Mouse (Mus musculus) adrenal gland, postnatal 14 days (tissue): Measurements from ENCODE around the gene Bcap29. TPM values are rescaled to one million over a fixed set of nuclear protein-coding genes. Genes with fewer than 3 reads are reported as not detected.
"Not testable (repeated sequence)": the region's sequence is repeated elsewhere in the genome, so short reads cannot be mapped to it uniquely, and the experiment has no call there.

ENCODE experiments used
- DNase-seq: peaks from one replicate; pipeline ENCODE4 v3.0.0; 2021; ENCODE audit warnings: mixed read lengths
- total RNA-seq: library from RNA; stranded (reverse); gene quantifications from 2 replicates; pipeline ENCODE4 v1.2.3, GENCODE M21; 2021

The Bcap29 gene
- total RNA-seq, 1 experiment from 2014 or later: 20.0 TPM

DNA sequence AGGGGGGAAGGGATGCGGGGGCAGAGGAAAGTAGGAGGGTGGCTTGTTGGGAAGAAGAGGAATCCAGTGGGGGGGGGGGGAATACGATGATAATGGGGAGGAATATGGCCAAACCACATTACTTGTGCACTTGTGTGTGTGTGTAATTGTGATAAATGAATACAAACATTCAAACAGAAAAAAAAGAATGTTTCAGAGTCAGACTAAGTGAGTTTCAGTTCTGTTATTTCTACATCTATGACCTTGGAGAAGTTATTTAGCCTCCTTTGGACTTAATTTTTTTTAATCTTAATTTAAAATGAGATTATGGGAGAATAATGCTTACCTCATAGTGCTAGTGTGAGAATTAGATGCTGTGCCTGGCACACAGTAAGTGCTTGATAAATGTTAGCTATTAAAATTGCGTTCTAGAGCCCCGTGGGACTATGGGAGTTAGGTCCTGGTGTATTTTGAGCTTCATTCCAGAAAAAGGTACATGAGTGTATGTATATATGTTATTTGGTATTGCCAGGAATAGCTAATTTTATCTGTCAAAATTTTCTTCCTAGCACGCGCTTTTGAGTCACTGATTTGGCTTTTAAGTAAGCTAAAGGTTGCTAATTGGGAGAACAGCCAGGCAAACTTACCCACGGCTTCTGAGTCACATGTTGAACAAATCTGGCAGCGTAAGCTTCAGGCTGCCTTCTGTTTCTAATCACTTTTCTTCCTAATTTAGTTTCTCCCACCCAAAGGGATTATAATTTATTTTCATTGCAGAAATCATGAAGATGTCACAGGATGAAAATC is 55.6 kb downstream of the Bcap29 start:
- no peak for DNase-seq

DNA sequence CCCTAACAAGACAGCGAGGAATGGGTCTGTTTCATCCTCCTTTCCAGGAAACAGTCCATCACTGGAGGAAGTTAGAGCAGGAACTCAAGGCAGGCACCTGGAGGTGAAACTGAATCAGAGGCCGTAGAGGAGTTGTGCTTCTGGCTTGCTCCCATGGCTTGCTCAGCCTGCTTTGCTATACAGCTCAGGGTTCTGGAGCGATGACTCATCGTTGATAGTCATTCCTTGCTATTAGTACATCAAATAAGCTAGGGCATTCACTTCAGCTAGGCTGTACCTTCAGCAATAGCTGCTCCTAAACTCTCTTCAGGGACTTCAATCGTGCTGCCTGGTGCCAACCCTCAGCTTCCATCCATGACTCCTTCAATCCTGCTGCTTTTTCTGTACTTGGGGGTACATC is 60.0 kb downstream of the Bcap29 start:
- DNase-seq: no peak

DNA sequence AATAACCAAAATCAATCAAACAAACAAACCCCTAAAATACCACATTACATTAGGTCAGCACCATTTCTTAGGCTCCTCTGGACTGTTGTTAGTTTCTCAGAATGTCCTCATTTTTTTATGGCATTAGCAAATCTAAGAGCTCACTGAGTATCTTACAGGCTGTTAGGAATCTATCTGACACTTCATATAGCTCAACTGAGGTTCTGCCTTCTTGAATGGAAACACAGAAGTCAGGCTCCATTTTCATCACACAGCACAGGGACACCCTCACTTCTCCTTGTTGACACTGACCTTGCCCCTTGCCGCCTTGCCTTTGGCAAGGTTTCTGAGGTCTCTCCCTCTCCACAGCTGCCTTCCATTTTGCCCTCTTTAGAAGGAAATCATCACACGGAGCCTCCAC is 64.7 kb downstream of the Bcap29 start:
- no peak for DNase-seq

DNA sequence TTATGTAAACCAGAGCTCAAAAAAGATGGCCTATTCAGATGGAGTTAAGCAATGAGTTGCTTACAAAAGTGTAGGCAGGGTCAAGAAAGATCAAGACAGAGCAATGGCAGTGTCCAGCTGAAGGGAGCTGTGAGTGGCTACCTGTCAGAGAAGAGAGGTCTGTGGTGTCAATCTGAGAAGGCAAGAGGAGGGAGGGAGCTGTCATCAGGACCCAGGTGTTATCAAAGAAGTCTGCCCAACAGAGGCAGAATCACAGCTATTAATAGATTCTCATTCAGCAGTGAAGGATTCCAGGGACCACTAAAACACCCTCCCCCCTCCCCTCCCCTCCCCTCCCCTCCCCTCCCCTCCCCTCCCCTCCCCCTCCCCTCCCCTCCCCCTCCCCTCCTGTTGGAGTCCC is 65.8 kb downstream of the Bcap29 start:
- DNase-seq: no peak

DNA sequence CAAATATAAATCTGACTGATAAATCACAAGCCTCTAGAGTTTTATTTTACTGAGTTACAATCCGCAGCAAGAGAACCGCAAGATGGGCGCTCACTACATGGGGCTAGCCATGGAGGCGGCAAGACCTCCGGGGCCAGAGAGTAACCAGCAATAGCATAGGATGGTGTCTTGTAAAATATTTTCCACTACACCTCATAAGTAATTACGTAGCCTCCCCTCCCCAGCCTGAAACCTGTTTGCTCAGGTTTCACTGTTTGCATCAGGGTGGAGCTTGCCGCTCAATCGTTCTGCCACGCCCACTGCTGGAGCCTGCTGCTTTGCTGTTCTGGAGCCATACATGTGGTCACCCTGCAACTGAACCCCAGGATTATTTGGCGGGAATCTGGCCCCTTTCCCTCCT is 66.9 kb downstream of the Bcap29 start:
- DNase-seq: not testable (repeated sequence)

DNA sequence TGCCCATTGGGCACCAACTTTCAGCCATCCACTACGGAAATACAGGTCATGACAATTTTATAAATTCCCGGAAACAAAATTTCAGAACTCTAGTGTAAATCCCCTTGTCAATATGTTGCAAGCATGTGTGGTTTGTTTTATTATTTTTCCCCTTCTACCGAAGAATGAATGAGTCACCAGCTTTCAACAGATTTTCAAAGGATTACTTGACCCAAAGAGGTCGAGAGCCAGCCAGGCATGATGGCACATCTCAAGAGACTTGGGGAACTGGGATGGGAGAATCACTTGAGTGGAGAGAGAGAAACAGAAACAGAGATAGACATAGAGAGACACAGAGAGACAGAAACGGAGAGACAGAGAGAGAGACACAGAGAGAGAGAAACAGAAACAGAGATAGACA is 73.7 kb downstream of the Bcap29 start:
- DNase-seq: no peak

DNA sequence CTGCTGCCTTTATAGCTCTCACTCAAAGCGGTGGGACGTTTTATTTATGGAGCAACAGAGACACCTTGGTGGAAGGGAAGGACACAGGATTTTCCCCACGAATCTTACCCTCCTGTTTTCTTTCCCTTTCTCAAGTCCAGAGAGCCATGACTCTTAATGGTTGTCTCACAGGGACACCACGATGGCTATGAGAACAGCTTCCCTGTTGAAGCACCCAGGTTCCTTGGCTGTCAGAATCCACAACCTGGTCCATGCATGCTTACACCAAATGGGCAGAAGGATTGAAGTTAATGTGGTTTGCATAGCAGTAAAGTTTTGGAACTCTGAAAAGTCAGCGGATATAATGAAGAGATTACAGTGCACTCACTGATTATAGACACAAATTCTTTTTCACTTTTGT is 74.5 kb downstream of the Bcap29 start:
- DNase-seq: no peak

DNA sequence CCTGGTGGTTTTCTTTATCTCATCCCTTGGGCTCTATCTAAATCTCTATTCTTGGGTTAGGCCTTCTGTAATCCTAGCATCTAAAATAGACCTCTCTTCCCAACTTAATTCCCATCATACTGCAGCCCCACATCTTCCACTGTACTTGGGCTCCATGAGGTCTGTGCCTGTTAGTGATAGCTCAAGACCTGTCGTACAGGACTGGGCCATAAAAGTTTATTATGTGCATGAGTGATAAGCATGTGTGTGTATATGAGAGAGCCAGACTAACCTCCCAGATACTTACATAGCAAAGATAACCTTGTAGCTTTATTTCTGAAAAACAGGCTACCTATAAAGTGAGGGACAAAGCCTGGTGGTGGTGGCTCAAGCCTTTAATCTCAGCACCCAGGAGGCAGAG is 80.1 kb downstream of the Bcap29 start:
- no peak for DNase-seq

DNA sequence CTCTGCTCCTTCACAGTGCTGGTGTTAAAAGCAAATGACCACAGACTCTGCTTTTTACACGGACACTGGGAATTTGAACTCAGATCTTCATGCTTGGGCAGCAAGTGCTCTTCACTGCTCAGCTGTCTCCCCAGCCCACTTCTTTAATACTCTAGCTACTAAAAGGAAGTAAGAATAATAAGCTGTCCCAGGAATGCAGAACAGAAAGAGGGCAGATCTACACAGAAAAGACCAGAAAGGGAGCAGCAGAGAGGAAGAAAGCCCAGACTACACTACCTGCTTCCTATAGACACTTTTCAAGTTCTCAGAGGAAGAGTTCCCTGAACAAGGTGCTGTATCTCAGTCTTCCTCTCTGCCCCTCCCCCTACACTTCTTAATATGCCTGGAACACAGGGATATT is 83.2 kb downstream of the Bcap29 start:
- no peak for DNase-seq

DNA sequence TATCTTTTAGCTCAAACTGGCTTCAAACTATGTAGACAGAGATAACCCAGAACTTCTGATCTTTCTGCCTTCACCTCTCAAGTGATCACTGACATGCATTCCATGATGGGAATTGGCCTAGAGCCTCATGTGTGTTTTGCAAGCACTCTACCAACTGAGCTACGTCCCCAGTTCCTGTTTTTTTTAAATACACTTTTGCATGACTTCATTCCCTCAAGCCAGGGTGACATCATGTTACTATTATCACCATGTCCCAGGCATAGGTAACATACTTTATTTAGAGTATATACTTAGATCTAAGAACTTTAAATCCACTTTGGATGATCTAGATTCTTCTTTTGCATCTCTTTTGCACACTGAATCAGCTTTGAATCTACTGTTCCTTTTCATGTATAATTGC is 88.4 kb downstream of the Bcap29 start:
- DNase-seq: no peak

DNA sequence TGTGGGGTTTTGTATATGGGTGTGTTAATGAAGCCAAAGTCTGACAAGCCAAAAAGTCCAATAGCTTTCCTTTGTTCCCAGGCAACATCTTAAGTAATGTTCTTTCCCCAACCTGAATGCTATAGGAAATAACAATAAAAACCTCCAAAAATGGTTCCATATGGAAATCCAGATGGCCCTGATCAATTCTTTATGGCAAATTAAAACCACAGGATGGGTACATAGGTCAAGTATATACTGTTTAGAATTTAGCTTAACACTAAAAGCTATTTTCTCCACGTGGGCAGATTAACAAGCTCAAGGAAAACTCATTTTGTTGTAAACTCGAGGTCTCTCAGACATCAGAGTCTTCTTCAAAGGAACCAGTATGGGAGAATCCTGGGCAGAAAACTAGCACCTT is 89.2 kb downstream of the Bcap29 start:
- DNase-seq: no peak

DNA sequence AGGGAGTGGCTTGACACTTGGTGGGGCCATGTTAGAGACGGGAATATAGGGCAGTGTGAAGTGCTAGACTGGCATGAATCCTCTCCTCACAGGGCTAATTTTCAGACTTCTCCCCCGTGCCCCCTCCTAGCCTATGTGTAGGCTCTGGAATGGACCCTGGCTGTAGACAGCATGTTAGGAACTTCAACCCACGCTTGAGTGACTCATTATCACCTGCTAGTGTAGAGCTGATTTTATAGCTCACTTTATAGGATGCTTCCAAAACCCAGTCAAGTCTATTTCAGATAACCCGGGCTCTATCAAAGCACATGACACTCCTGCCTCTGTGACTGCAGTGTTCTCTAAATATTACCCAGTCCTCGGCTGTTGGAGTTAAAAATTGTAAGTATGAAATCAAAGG is 92.9 kb downstream of the Bcap29 start:
- DNase-seq: no peak

Other genes with a start within 250 kb of the Bcap29 start
- gene Slc26a3, start 243.8 kb downstream of the Bcap29 start, total RNA-seq: 0.41 and 0.48 TPM in 2 replicates
- gene Cbll1, start 135.0 kb downstream of the Bcap29 start, total RNA-seq: 15.9 and 17.0 TPM in 2 replicates
- gene Slc26a4, start 74.7 kb downstream of the Bcap29 start, total RNA-seq: 4.0 and 4.6 TPM in 2 replicates
- gene Dus4l, start 20.2 kb upstream of the Bcap29 start, total RNA-seq: 5.5 and 8.0 TPM in 2 replicates
- gene Cog5, start 20.2 kb upstream of the Bcap29 start, total RNA-seq: 35.3 and 35.8 TPM in 2 replicates
- 6.3 and 6.7 TPM in 2 replicates for gene Gpr22, start 79.3 kb upstream of the Bcap29 start, total RNA-seq